Comparison of ENCODE assay signal across 10 mouse cellular contexts in genomic region chr8:10066906-10067305, GRCm38 (mm10).
"Had no signal": no experiment of that assay in that cellular context is flagged by ENCODE, and none has a peak within 500 bp of the region (broad histone marks: within the 10 kb centered on the region; RNA-seq: fewer than 3 reads in every experiment).

No protein-coding gene starts in this region.

- DNase-seq: kidney, adult 11 months; layer of hippocampus, adult 9-11 months; layer of hippocampus, postnatal 36 days; lung, adult 18-20 months; lung, postnatal 4 days; midbrain, embryonic 14.5 days; right cerebral cortex, adult 18-20 months; spleen, adult 18-20 months; thymus, adult 2 months; thymus, postnatal 25 days had no signal
